In genomic region chr6:148993117-148994077, GRCm38 (mm10) we compare ENCODE assay signal across 8 mouse cellular contexts. TPM values are rescaled to one million over a fixed set of nuclear protein-coding genes. Genes with fewer than 3 reads are reported as not detected.
DNase-seq lines count a peak whose midpoint lies in the region; TF ChIP-seq lines count a peak whose summit lies in the region.

No protein-coding gene starts in this region.

- no peaks in the 10 kb centered on the region for H3K36me3 ChIP-seq in MEL (ENCODE audit: control insufficient read depth in 1 of 2, insufficient read depth in 2 of 2, low read length in 2 of 2)
- H3K36me3 ChIP-seq in forebrain, embryonic 10.5 days (replicated peaks) = peaks cover 35% of the 10 kb centered on the region

- H3K27ac ChIP-seq in gastrocnemius, adult 2 months = no peak overlapping the region
- no peak overlapping the region for H3K27ac ChIP-seq in MEL (ENCODE audit: control insufficient read depth, low read depth, low read length)
- peak overlapping the region; percentile 89 for H3K27ac ChIP-seq in forebrain, embryonic 10.5 days

- TF ChIP-seq CTCF in gastrocnemius, adult 2 months (IDR thresholded peaks at IDR 0.05) = peak; percentile 26; the same call in 1 of the 2 replicates
- TF ChIP-seq CTCF in MEL (IDR thresholded peaks at IDR 0.05 in 2 of 3, conservative IDR thresholded peaks at IDR 0.05 in 1 of 3; ENCODE audit: control insufficient read depth in 1 of 3, insufficient read depth in 1 of 3, low read depth in 2 of 3, low read length in 3 of 3, poor library complexity in 1 of 3, severe bottlenecking in 1 of 3) = peak in 2 of 3 experiments; percentile 27 to 59; a peak in 4 of 6 replicates

- H3K4me1 ChIP-seq in MEL (ENCODE audit: control insufficient read depth in 1 of 2, insufficient read depth in 2 of 2, low read length in 2 of 2) = no peaks in the 10 kb centered on the region
- peaks cover 39% of the 10 kb centered on the region for H3K4me1 ChIP-seq in forebrain, embryonic 10.5 days

- TF ChIP-seq POLR2A in MEL (IDR thresholded peaks at IDR 0.05; ENCODE audit: control insufficient read depth in 1 of 2, insufficient read depth in 1 of 2, low read depth in 1 of 2, low read length in 2 of 2, poor library complexity in 1 of 2) = no peak

- DNase-seq in gastrocnemius, adult 2 months = no peak
- no peak for DNase-seq in gastrocnemius, postnatal 4 days (ENCODE audit: low spot score in 2 of 2)
- peak; percentile 42 for DNase-seq in MEL (ENCODE audit: low read depth, low spot score)
- DNase-seq in forebrain, embryonic 10.5 days (ENCODE audit: extremely low spot score, low spot score) = no peak
- peak; percentile 15 for DNase-seq in kidney, postnatal 10 days
- peak; percentile 9 for DNase-seq in retina, adult 2 months (ENCODE audit: low read depth, low spot score)
- no peak for DNase-seq in thymus, postnatal 36 days
- DNase-seq in thymus, postnatal 25 days = no peak

- H3K4me3 ChIP-seq in gastrocnemius, adult 2 months = no peak overlapping the region
- H3K4me3 ChIP-seq in MEL (ENCODE audit: control insufficient read depth in 1 of 2, insufficient read depth in 1 of 2, low read depth in 2 of 2, low read length in 2 of 2) = no peak overlapping the region
- H3K4me3 ChIP-seq in forebrain, embryonic 10.5 days = no peak overlapping the region; the same call in 1 of the 2 replicates

- no peaks in the 10 kb centered on the region for H3K9me3 ChIP-seq in MEL (replicated peaks; ENCODE audit: insufficient read depth, low read length)
- H3K9me3 ChIP-seq in forebrain, embryonic 10.5 days = no peaks in the 10 kb centered on the region

- no peak for TF ChIP-seq EP300 in MEL (IDR thresholded peaks at IDR 0.05; ENCODE audit: low read depth in 1 of 2, low read length in 2 of 2)

- intact Hi-C loops in gastrocnemius, adult 2 months (cut with DNase I) = no loop called here

- H3K9ac ChIP-seq in MEL (ENCODE audit: control insufficient read depth, low read depth, low read length, poor library complexity, severe bottlenecking) = no peak overlapping the region

- TF ChIP-seq RAD21 in MEL (IDR thresholded peaks at IDR 0.05; ENCODE audit: low read depth, low read length) = peak; percentile 41

- no peaks in the 10 kb centered on the region for H3K27me3 ChIP-seq in MEL (ENCODE audit: control insufficient read depth in 1 of 2, insufficient read depth in 2 of 2, low read length in 2 of 2)
- no peaks in the 10 kb centered on the region for H3K27me3 ChIP-seq in forebrain, embryonic 10.5 days (ENCODE audit: poor library complexity, severe bottlenecking)

- 14% methylated on average over 9 of the region's 9 CpGs for WGBS in forebrain, embryonic 10.5 days

- no peaks in the 10 kb centered on the region for H3K79me2 ChIP-seq in MEL (ENCODE audit: control insufficient read depth, insufficient read depth, low read length, poor library complexity)

TF ChIP-seq in MEL, 35 proteins besides CTCF, POLR2A, EP300 and RAD21:
- peak; percentile 46 for TF ChIP-seq SMC3 (IDR thresholded peaks at IDR 0.05; ENCODE audit: low read depth, low read length)
- no peak for TF ChIP-seq ZMIZ1 (IDR thresholded peaks at IDR 0.05; ENCODE audit: low read depth, low read length)
TF ChIP-seq in MEL: peak in this region for 1.

RNA-seq across cellular contexts. Expression of gene Sinhcaf, which starts 47.1 kb away (rescaled TPM):
- total RNA-seq in gastrocnemius, adult 2 months (2021) = 1 to 10 TPM; 1.2 to 2.0 TPM
- 10 to 100 TPM in 1 of 2 experiments, 1 to 10 TPM in 1; 8.3 to 12.0 TPM for total RNA-seq in gastrocnemius, postnatal 4 days (2021)
- total RNA-seq in MEL (2012; rRNA removed) = 44.1 and 54.4 TPM in 2 replicates
- polyA plus RNA-seq in MEL (2012; ENCODE audit: insufficient read depth in 1 of 2, insufficient read length in 2 of 2, low read depth in 1 of 2, low replicate concordance in 2 of 2, missing spikeins in 1 of 2) = 10 to 100 TPM; 34.7 to 59.7 TPM
- polyA plus RNA-seq in forebrain, embryonic 10.5 days (2016; fragmentation: Nextera tagmentation; extraction: Ambion mirVana) = 333 and 368 TPM in 2 replicates

Comparison
In these comparisons a context has a peak if more than half of its experiments do, and no peak if none do; other contexts are left out.
1. DNase-seq: peak in MEL (single experiment), kidney, postnatal 10 days (single experiment) and retina, adult 2 months (single experiment); none in gastrocnemius, adult 2 months (single experiment), gastrocnemius, postnatal 4 days (0 of 2), forebrain, embryonic 10.5 days (single experiment), thymus, postnatal 36 days (0 of 2) and thymus, postnatal 25 days (single experiment).